Mouse (Mus musculus) c-Kit-negative CD71-positive TER-119-positive erythroid progenitor cells, embryonic 14.5 days (primary cell): ENCODE measurements at regions not wholly inside any gene's neighbourhood (a gene's known extent, or its start where the extent isn't known, plus 50 kb on each side); places are given as distances from the start of the nearest gene placed in this dataset.
"Not testable (repeated sequence)": the region's sequence is repeated elsewhere in the genome, so short reads cannot be mapped to it uniquely, and the experiment has no call there.

Experiments used
- DNase-seq: peaks from one replicate; pipeline ENCODE4 v3.0.0-alpha.2; 2013; ENCODE audit warnings: low read depth, low spot score

DNA sequence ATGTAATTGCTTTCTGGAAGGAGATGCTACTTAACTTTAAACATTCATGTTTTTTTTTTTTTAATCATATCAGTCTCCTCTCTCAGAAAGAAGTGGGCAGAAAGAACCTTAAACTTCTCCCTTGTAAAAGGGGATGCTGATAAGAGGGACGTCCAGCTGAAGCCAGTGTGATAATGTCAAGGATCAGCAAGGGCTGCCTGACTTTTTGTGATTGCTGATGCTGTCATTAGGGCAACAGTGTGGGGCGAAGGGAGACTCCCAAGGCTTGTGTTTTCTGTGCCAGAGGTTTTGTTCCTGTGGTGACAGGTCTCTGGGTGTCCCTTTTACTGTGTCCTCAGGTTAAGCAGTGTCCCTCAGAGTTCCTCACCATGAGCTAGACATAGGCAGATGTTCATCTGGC is 61.8 kb upstream of the Prkar2b start:
- DNase-seq, result peak; percentile 82

DNA sequence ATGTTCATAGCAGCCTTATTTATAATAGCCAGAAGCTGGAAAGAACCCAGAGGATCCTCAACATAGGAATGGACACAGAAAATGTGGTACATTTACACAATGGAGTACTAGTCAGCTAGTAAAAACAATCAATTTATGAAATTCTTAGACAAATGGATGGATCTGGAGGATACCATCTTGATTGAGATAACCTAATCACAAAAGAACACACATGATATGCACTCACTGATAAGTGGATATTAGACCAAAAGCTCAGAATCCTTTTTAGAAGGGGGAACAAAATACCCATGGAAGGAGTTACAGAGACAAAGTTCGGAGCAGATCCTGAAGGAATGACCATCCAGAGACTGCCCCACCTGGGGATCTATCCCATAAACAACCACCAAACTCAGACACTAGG is 60.9 kb upstream of the Prkar2b start:
- DNase-seq, result not testable (repeated sequence)

DNA sequence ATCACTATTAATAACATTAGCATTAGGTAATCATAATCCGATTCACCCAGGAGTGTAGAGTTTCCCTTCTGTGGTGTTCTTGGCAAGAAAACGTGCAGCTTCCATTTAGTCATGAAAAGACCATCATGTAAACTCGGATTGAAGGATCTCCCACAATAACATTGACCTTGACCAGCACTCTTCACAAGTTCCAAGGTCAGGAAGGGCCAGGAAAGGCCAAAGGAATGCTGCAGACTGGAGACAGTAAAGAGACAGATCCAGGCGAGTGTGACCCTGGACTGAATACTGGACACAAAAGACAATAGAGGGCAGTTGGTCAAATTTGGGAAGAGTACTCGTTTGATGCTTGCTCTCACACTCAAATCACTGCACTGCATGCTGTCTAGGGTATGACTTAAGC is 51.6 kb upstream of the Prkar2b start:
- no peak for DNase-seq

DNA sequence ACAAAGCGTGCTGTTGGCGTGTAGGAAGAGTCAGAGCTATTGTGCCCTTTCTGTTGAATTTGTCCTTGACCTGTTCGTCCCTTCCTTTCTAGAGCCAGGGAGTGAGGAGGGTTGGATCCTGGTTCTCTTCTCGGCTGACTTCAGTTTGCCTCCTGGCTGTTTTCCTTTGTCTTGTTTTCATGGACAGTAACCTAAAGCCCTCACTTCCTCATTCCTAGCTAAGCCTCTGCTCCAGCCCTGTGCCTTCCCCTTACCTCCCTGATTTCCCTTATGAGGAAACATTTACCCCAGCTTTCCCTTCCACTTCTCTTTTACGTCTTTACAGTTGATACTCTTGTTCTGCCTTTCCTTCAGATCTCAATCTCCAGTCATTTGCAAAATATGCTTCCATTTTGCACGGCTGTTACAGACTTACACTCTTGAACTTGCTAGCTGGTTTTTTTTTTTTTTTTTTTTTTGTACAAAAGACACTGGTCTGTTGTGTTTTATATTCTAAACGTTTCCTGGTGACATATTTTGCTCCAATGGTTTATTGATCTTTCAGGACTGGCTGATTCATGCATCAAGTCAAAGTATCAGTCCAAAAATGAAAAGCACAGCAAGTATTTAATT is 50.5 kb upstream of the Prkar2b start:
- no peak for DNase-seq

DNA sequence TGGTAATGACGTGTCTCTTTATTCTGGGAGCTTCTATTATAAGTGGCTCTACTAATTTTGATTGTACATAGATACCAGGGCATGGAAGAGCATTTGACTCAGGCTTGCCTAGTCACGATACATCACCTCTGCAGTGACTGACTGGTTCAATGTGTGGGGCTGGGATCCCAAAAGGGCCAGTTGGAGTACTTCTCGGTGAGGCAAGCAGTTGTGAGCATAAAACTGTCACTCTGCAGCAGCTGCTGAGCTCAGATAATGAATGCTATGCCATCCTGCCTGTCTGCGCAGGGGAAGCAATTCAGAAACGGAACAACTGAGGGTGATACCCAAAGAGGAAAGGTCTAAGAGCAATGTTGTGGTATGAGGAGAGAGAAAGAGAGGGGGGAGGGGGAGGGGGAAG is 49.8 kb upstream of the Prkar2b start:
- peak; percentile 76 for DNase-seq
